Mouse (Mus musculus): ENCODE measurements around the gene Ggt5. TPM values are rescaled to one million over a fixed set of nuclear protein-coding genes. Genes with fewer than 3 reads are reported as not detected.
"Not testable (repeated sequence)": the region's sequence is repeated elsewhere in the genome, so short reads cannot be mapped to it uniquely, and the experiment has no call there.

Ggt5 gene
- polyA plus RNA-seq (2017; shearing (Covaris generic)), result under 1 TPM; 0.29 to 0.45 (median 0.42) TPM

- ATAC-seq, result no peak
Observed at GRCm38 (mm10) chr10:75589129-75589528, at the start of gene Ggt5. Gene Ggt5, plus strand, starts transcription at chr10:75589340.

- ATAC-seq, result no peak
Observed at GRCm38 (mm10) chr10:75547901-75548300, 41.2 kb upstream of the Ggt5 start.

- ATAC-seq, result no peak
Observed at GRCm38 (mm10) chr10:75548486-75548885, 40.7 kb upstream of the Ggt5 start.

DNA sequence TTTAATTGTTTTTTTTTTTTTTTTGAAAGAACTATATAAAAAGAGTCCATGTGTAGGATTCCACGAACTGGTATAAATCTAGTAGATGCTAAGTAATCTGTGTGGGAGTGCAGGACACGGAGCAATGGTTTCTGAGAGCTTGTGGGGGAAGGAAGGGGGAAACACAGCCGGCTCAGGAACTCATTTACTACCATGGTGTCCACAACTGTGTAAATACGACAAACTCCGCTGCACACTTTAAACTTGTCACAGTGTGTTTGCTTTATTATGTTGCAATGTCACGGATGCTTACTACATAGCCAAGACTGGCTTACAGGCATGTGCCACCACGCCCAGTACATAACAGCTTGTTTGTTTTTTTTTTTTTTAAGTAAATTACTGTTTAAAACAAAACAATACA lies 39.3 kb upstream of the Ggt5 start:
- ATAC-seq, result no peak

GRCm38 (mm10) chr10:75551175-75551574 lies 38.0 kb upstream of the Ggt5 start:
- ATAC-seq, result no peak

DNA sequence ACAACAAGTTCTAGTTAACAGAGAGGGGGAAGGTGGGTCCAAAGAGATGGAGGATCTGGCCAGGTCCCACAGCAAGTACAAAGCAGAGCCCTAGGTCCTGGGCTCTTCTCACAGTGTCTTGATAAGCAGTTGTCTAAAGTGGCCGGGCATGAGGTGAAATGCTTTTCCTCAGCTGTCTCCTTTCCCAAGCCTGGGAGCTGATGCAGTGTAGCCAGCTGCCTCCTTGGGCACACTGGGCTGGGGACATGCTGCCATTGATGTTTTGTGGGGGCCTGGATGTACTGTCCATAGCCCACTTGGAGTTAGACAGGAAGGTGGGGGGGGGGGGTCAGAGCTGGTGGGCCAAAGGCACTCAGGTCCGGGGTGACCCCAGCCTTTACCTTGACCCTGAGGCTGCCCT lies 37.0 kb upstream of the Ggt5 start:
- no peak for ATAC-seq

- ATAC-seq, result no peak
Observed at GRCm38 (mm10) chr10:75552701-75553450, 36.3 kb upstream of the Ggt5 start.

DNA sequence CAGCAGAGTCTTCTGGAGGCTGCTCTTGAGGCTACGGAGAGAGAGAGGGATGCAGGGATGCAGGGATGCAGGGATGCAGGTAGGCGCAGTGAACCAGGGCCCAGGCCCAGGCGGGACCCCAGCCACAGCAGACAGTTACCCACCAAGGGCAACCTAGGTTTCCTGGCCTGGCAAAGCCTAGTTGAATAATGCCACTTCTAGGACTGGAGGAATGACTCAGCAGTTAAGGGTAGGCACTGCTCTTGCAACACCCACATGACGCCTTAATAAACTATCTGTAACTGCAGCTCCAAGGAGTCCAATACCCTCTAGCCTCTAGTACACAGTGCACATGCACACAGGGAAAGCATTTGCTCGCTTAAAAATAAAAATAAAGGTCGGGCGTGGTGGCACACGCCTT lies 35.0 kb upstream of the Ggt5 start:
- ATAC-seq, result no peak

GRCm38 (mm10) chr10:75555557-75555956 lies 33.6 kb upstream of the Ggt5 start:
- no peak for ATAC-seq

GRCm38 (mm10) chr10:75556026-75556425 lies 33.1 kb upstream of the Ggt5 start:
- no peak for ATAC-seq

DNA sequence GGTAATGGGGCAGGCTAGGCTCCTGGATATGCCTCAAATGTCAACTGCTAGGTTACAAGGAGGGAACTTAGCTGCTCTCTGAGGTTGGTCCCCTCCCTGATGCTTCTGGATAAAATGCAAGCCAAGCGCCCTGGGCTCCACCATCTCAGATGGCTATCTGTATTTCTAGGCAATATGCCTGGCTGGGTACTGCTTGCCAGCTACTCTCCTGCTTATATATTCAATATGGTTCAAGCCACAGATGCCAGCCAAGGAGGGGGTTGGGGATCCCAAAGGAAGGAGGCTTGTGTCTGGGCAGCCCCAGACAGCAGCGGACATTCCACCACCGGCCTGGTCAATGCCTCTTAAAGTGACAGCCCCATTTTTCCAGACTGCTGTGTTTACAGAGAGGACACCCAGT lies 30.6 kb upstream of the Ggt5 start:
- no peak for ATAC-seq

GRCm38 (mm10) chr10:75559041-75559675 lies 30.0 kb upstream of the Ggt5 start:
- no peak for ATAC-seq

DNA sequence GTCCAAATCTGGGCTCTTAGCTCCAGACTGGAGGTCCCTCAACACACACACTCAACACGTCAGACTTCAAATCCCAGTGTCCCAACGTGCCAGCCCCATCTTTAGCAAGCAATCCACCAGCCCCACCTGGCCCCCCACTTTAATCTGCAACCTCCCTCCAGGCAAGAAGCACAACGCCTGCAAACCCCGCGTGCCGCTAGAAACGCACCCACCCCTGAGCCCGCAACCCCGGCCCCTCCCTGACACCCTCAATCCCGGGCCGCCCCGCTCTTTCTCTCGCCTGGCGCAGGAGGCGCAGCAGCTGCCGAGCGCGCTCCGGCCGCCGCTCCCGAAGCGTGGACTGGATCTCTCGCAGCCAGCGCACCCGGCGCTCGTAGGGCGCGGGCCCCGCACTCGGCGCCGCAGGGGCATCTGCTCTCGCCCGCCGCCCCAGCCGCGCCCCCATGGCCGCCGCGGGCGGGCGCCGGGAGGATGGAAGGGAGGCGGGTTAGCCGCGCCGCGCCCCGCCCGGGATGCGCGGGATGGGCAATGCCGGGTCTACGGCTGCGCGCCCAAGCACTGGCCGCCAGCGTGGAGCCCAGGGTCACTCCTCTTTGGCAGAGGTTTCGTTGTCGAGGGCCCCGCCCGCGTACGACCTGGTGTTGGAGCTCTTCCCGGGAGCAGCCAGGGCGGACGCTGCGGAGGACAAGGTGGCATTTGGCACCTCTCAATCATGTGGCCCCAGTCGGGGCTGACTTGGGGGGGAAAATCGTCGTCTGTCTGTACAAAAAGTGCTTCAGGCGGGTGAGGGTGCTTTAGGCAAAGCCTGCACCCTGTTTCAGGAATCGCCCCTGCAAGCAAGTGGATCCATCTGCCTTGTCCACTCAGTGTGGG lies 29.2 kb upstream of the Ggt5 start, which contains the start of gene Lrrc75b:
TSS of gene Lrrc75b (minus strand) at position 655 of the 873 bp plus-strand sequence.
- ATAC-seq, result peak; percentile 59

- no peak for ATAC-seq
Observed at GRCm38 (mm10) chr10:75560549-75560899, 28.6 kb upstream of the Ggt5 start.

GRCm38 (mm10) chr10:75561071-75561654 lies 28.0 kb upstream of the Ggt5 start, which contains the start of gene Ggt1:
Gene Ggt1, plus strand, starts transcription at chr10:75561604.
- ATAC-seq, result no peak

- no peak for ATAC-seq
Observed at GRCm38 (mm10) chr10:75562596-75562995, 26.5 kb upstream of the Ggt5 start.

DNA sequence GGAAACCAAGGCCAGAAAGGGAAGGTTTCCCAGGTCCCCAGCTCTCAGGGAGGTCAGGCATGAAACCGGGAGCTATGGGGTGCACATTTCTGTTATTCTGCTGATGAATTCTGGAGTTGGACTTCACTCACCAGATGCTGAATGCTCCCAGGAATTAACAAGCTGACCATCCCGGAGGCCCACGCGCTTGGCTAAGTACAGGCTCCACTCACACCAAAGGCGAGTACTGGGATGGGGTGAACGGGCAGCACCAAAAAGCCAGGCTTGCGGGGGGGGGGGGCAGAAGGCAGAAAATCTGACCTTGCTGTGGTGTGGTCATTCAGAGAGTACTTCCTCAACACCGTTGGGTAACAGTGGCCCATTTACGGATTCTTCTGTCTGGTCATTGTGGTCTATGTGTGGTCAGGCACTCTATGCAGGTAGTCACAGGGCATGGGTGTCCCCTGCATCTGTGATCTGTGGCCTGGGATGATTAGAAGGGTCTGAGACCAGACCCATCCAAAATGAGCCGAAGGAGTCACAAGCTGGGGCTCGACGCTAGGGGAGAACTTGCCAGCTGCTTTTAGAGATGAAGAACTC lies 24.4 kb upstream of the Ggt5 start:
- ATAC-seq, result no peak

- peak; percentile 99 for ATAC-seq
Observed at GRCm38 (mm10) chr10:75565436-75565835, 23.7 kb upstream of the Ggt5 start.

- no peak for ATAC-seq
Observed at GRCm38 (mm10) chr10:75565906-75566305, 23.2 kb upstream of the Ggt5 start.

- ATAC-seq, result no peak
Observed at GRCm38 (mm10) chr10:75566321-75566720, 22.8 kb upstream of the Ggt5 start.

- not testable (repeated sequence) for ATAC-seq
Observed at GRCm38 (mm10) chr10:75566765-75567164, 22.4 kb upstream of the Ggt5 start.

DNA sequence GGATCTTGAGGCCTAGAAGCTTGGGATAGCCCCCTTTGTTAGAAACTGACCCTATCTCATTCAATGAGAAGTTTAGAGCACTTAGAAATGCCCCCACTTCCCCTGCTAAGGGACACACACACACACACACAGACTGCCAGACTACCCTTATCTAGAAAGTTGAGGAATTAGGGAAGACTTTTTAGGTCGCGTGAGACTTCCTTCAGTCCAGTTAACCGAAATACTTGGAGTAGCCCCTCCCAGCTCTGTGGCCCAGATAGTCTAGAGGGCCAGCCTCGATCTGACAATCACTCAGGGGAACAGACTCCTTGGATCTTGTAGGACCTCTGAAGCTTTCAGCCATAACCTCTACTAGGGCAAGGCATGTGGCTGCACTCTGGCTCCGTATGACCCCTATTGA lies 21.1 kb upstream of the Ggt5 start:
- no peak for ATAC-seq

Data from inflammation-experienced regulatory T-cells, adult 6 months (primary cell).